Mouse (Mus musculus) kidney, adult 2 months (tissue): Measurements from ENCODE around the gene Nacad. TPM values are rescaled to one million over a fixed set of nuclear protein-coding genes. Genes with fewer than 3 reads are reported as not detected.
"Not testable (repeated sequence)": the region's sequence is repeated elsewhere in the genome, so short reads cannot be mapped to it uniquely, and the experiment has no call there.

Experiments
- DNase-seq: peaks from one replicate; pipeline ENCODE4 v3.0.0; 2021
- H3K27ac ChIP-seq: fragments of 200-500 bp; 2 replicates; pipeline ENCODE4 v1.5.1; 2012; ENCODE audit warnings: low read depth, low read length, control low read depth, inconsistent platforms; ENCODE audit not compliant: insufficient read depth
- H3K27me3 ChIP-seq: fragments of 200-500 bp; replicated peaks from 2 replicates; pipeline ENCODE4 v1.6.1; 2012; ENCODE audit warnings: mild to moderate bottlenecking, moderate library complexity, low read length, inconsistent platforms; ENCODE audit not compliant: control insufficient read depth, insufficient read depth
- H3K36me3 ChIP-seq: fragments of 200-500 bp; 2 replicates; pipeline ENCODE4 v1.6.1; 2012; ENCODE audit warnings: mild to moderate bottlenecking, moderate library complexity, low read length, inconsistent platforms; ENCODE audit not compliant: control insufficient read depth, insufficient read depth
- H3K4me1 ChIP-seq: fragments of 200-500 bp; 2 replicates; pipeline ENCODE4 v1.6.1; 2011; ENCODE audit warnings: low read length; ENCODE audit not compliant: control insufficient read depth, insufficient read depth
- H3K4me3 ChIP-seq: fragments of 200-500 bp; 2 replicates; pipeline ENCODE4 v1.5.1; 2011; ENCODE audit warnings: mild to moderate bottlenecking, low read depth, low read length, control low read depth; ENCODE audit not compliant: insufficient read depth
- CTCF ChIP-seq: fragments of 200-500 bp; conservative IDR thresholded peaks from 2 replicates; pipeline ENCODE4 v1.5.1; 2011; ENCODE audit warnings: low read depth, mild to moderate bottlenecking, control low read depth, low read length, moderate library complexity, mixed read lengths; ENCODE audit not compliant: insufficient read depth, insufficient read length
- POLR2A ChIP-seq: fragments of 200-500 bp; IDR thresholded peaks from one replicate; pipeline ENCODE4 v1.6.1; 2011; ENCODE audit warnings: low read depth, low read length, control low read depth
- WGBS: fragments of 180-500 bp; shearing (Covaris S2); methylation state at CpG from one replicate; pipeline ENCODE4 v1.1.7; 2018; 5-methylcytosine and 5-hydroxymethylcytosine counted together
- polyA plus RNA-seq: library from polyadenylated mRNA; depleted of rRNA; stranded (reverse); fragments of >200 nt; gene quantifications from 2 replicates; pipeline ENCODE4 v1.2.3, GENCODE M21; 2012; rRNA removed

Gene Nacad
- 2.2 and 2.7 TPM in 2 replicates for polyA plus RNA-seq

- no peaks in the 10 kb centered on the region; the same call in 1 of the 2 replicates for H3K4me1 ChIP-seq
- no peaks in the 10 kb centered on the region for H3K27me3 ChIP-seq
- TF ChIP-seq POLR2A (no peak), CTCF (no peak)
- H3K36me3 ChIP-seq: no peaks in the 10 kb centered on the region
- WGBS: 7% methylated on average over 41 of the region's 41 CpGs
- H3K27ac ChIP-seq: no peak within 1 kb of the TSS
- no peak for DNase-seq
- H3K4me3 ChIP-seq: peak within 1 kb of the TSS; percentile 21; the same call in 1 of the 2 replicates
Observed at GRCm38 (mm10) chr11:6605491-6606399, at the start of gene Nacad. TSS of gene Nacad (minus strand) at chr11:6606053.

GRCm38 (mm10) chr11:6654903-6655302 lies 49.0 kb upstream of the Nacad start:
- Histone ChIP-seq H3K36me3 (no peaks in the 10 kb centered on the region), H3K4me3 (no peak overlapping the region), H3K27me3 (no peaks in the 10 kb centered on the region), H3K4me1 (no peaks in the 10 kb centered on the region), H3K27ac (no peak overlapping the region)
- 0% methylated on average over 2 of the region's 2 CpGs for WGBS
- peak; percentile 87 for DNase-seq
- TF ChIP-seq POLR2A (no peak), CTCF (peak; percentile 85)

DNA sequence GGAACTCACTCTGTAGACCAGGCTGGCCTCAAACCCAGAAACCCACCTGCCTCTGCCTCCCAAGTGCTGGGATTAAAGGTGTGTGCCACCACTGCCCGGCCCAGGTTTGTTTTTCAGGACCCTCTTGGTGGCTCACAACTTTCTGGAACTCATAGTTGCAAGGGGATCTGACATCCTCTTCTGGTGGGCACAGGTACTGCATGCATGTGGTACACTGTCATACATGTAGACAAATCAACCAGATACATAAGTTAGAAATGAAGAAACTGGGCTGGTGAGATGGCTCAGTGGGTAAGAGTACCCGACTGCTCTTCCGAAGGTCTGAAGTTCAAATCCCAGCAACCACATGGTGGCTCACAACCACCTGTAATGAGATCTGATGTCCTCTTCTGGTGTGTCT lies 47.1 kb upstream of the Nacad start:
- not testable (repeated sequence) for H3K4me3 ChIP-seq, H3K4me1 ChIP-seq, H3K36me3 ChIP-seq, H3K27me3 ChIP-seq, H3K27ac ChIP-seq, DNase-seq
- WGBS: 74% methylated on average over 3 of the region's 3 CpGs

- 54% methylated on average over 7 of the region's 7 CpGs for WGBS
Observed at GRCm38 (mm10) chr11:6650519-6650918, 44.7 kb upstream of the Nacad start.

GRCm38 (mm10) chr11:6647831-6648724 lies 42.2 kb upstream of the Nacad start:
- no peak overlapping the region for H3K4me3 ChIP-seq
- 60% methylated on average over 9 of the region's 9 CpGs for WGBS

More at GRCm38 (mm10) chr11:6650519-6650918, 44.7 kb upstream of the Nacad start:
- no peaks in the 10 kb centered on the region for H3K4me1 ChIP-seq
- no peak overlapping the region for H3K4me3 ChIP-seq
- no peak overlapping the region for H3K27ac ChIP-seq
- H3K27me3 ChIP-seq: no peaks in the 10 kb centered on the region
- no peaks in the 10 kb centered on the region for H3K36me3 ChIP-seq
- no peak for TF ChIP-seq CTCF
- no peak for TF ChIP-seq POLR2A
- DNase-seq: no peak

DNA sequence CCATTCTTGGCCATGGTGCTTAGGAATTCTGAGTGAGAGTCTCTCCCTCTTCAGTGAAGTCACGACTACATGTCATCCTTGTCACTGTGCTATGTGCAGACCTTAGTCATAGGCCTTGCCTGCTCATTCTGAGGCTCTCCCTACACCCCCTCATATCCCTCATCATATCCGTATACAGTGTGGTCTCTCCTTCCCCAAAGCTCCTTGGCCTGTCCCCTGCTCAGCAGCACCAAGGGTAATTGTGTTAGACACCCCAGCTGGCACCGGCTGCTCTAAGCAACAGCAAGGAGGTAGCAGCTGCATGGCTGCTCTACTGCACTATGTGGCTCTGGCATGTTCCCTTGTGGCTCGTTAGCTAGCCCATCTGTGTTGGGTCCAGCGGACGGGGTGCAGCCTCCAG lies 38.7 kb upstream of the Nacad start:
- no peak for TF ChIP-seq POLR2A
- no peak for TF ChIP-seq CTCF
- H3K36me3 ChIP-seq: no peaks in the 10 kb centered on the region
- DNase-seq: no peak
- H3K27ac ChIP-seq: no peak overlapping the region
- H3K27me3 ChIP-seq: no peaks in the 10 kb centered on the region
- WGBS: 89% methylated on average over 6 of the region's 6 CpGs
- no peaks in the 10 kb centered on the region for H3K4me1 ChIP-seq
- H3K4me3 ChIP-seq: no peak overlapping the region

More at GRCm38 (mm10) chr11:6647831-6648724, 42.2 kb upstream of the Nacad start:
- H3K27ac ChIP-seq: no peak overlapping the region
- H3K4me1 ChIP-seq: no peaks in the 10 kb centered on the region
- no peak for DNase-seq
- H3K36me3 ChIP-seq: no peaks in the 10 kb centered on the region
- H3K27me3 ChIP-seq: no peaks in the 10 kb centered on the region
- TF ChIP-seq POLR2A (no peak), CTCF (0 out of 2 replicates have a peak, but pooled peaks have one; percentile 10)

- H3K4me3 ChIP-seq: no peak overlapping the region
- no peak for DNase-seq
- no peaks in the 10 kb centered on the region for H3K36me3 ChIP-seq
- no peaks in the 10 kb centered on the region for H3K4me1 ChIP-seq
- 74% methylated on average over 6 of the region's 6 CpGs for WGBS
- TF ChIP-seq CTCF (no peak), POLR2A (no peak)
- H3K27me3 ChIP-seq: no peaks in the 10 kb centered on the region
- no peak overlapping the region for H3K27ac ChIP-seq
Observed at GRCm38 (mm10) chr11:6639072-6639471, 33.2 kb upstream of the Nacad start.
